ENCODE assay signal across 15 mouse cellular contexts in the genomic region with DNA sequence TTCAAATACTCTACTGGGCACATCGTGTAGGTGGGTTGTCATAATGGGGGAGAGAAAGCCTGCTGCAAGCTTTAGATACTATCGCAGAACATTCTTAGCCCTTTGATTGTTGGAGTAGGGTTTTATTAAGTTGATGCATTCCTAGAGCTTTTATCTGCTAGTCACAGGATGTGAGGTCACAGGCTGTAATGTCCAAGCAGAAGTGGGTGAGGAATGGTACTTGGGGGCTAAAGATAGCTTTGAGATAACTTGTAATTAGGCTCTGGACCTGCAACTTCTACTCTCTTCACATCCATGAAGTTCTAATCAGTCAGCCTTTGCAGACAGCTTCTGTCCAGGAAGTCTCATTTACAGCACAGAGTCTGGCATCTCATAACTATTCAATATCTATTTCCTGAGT.
"Had no signal": no experiment of that assay in that cellular context is flagged by ENCODE, and none has a peak within 500 bp of the region (broad histone marks: within the 10 kb centered on the region; RNA-seq: fewer than 3 reads in every experiment).

No protein-coding gene starts in this region.

- H3K9ac ChIP-seq: limb, embryonic 13.5 days; liver, embryonic 12.5 days; liver, embryonic 15.5 days; lung, embryonic 15.5 days had no signal

- H3K4me1 ChIP-seq: limb, embryonic 10.5 days; limb, embryonic 13.5 days; liver, embryonic 12.5 days; liver, embryonic 15.5 days; lung, embryonic 15.5 days had no signal

- ATAC-seq: liver, embryonic 12.5 days had no signal

- H3K9me3 ChIP-seq: limb, embryonic 10.5 days; limb, embryonic 13.5 days; liver, embryonic 12.5 days; liver, embryonic 15.5 days; lung, embryonic 15.5 days had no signal

- H3K27ac ChIP-seq: limb, embryonic 10.5 days; limb, embryonic 13.5 days; liver, embryonic 12.5 days; liver, embryonic 15.5 days; lung, embryonic 15.5 days had no signal

- H3K36me3 ChIP-seq: limb, embryonic 10.5 days; limb, embryonic 13.5 days; liver, embryonic 12.5 days; liver, embryonic 15.5 days; lung, embryonic 15.5 days had no signal

- H3K4me3 ChIP-seq: limb, embryonic 10.5 days; limb, embryonic 13.5 days; liver, embryonic 12.5 days; liver, embryonic 15.5 days; lung, embryonic 15.5 days had no signal

- H3K27me3 ChIP-seq: limb, embryonic 13.5 days; liver, embryonic 12.5 days; liver, embryonic 15.5 days; lung, embryonic 15.5 days had no signal

- H3K4me2 ChIP-seq: limb, embryonic 13.5 days; liver, embryonic 12.5 days; liver, embryonic 15.5 days; lung, embryonic 15.5 days; midbrain, embryonic 11.5 days had no signal

- DNase-seq: kidney, postnatal 14 days; kidney, postnatal 4 days; liver; lung, adult 18-20 months; lung, postnatal 10 days; lung, postnatal 36 days; midbrain, embryonic 14.5 days; thymus, adult 18-20 months; thymus, postnatal 36 days had no signal
